Mouse (Mus musculus) heart, embryonic 16.5 days (tissue): ENCODE data around the gene Crispld2. TPM values are rescaled to one million over a fixed set of nuclear protein-coding genes. Genes with fewer than 3 reads are reported as not detected.

Experiments used
- ATAC-seq: fragments of 200-750 bp; cut with Nextera tagmentation; replicated peaks from 2 replicates; pipeline ENCODE4 v1.8.0; 2017; ENCODE audit warnings: moderate number of reproducible peaks; ENCODE audit not compliant: insufficient read depth, low FRiP score; ENCODE audit errors: extremely low read depth
- H3K27ac ChIP-seq: fragments of 300-500 bp; sonication (generic); 2 replicates; pipeline ENCODE4 v1.5.1; 2014; ENCODE audit warnings: mild to moderate bottlenecking, low read length, control low read depth, moderate library complexity
- H3K27me3 ChIP-seq: fragments of 300-500 bp; sonication (generic); 2 replicates; pipeline ENCODE4 v1.6.1; 2014; ENCODE audit warnings: low read length, mixed read lengths; ENCODE audit not compliant: control insufficient read depth, insufficient read depth
- H3K36me3 ChIP-seq: fragments of 300-500 bp; sonication (generic); 2 replicates; pipeline ENCODE4 v1.6.1; 2014; ENCODE audit not compliant: control insufficient read depth, insufficient read depth
- H3K4me1 ChIP-seq: fragments of 300-500 bp; sonication (generic); 2 replicates; pipeline ENCODE4 v1.6.1; 2014; ENCODE audit warnings: low read length, mixed read lengths; ENCODE audit not compliant: control insufficient read depth, insufficient read depth
- H3K4me2 ChIP-seq: fragments of 300-500 bp; sonication (generic); 2 replicates; pipeline ENCODE4 v1.6.1; 2014; ENCODE audit warnings: low read depth, mild to moderate bottlenecking, control low read depth, low read length
- H3K4me3 ChIP-seq: fragments of 300-500 bp; sonication (generic); 2 replicates; pipeline ENCODE4 v1.5.1; 2014; ENCODE audit warnings: mild to moderate bottlenecking, control low read depth, low read length
- H3K9ac ChIP-seq: fragments of 300-500 bp; sonication (generic); 2 replicates; pipeline ENCODE4 v1.6.1; 2014; ENCODE audit warnings: low read length, control low read depth
- H3K9me3 ChIP-seq: fragments of 300-500 bp; sonication (generic); replicated peaks from 2 replicates; pipeline ENCODE4 v1.6.1; 2016; ENCODE audit warnings: low read length; ENCODE audit not compliant: control insufficient read depth
- WGBS: fragments of 180-500 bp; shearing (Covaris S2); extraction: QIAGEN DNeasy Blood & Tissue Kit; methylation state at CpG from one replicate; pipeline ENCODE4 v1.1.7; 2014; 5-methylcytosine and 5-hydroxymethylcytosine counted together
- polyA plus RNA-seq: library from polyadenylated mRNA; unstranded; fragments of >200 nt; fragmentation: Nextera tagmentation; extraction: Ambion mirVana; gene quantifications from 2 replicates; pipeline ENCODE4 v1.2.1, GENCODE M21; 2015

The Crispld2 gene
- polyA plus RNA-seq, 1 experiment from 2014 or later = 2.4 TPM

GRCm38 (mm10) chr8:119986174-119986573, 6.1 kb upstream of the Crispld2 start:
- no peak overlapping the region for H3K9ac ChIP-seq
- ATAC-seq = no peak
- peaks cover 8% of the 10 kb centered on the region for H3K27me3 ChIP-seq
- H3K27ac ChIP-seq = no peak overlapping the region
- WGBS = 62% methylated on average over 5 of the region's 5 CpGs
- peaks cover 8% of the 10 kb centered on the region for H3K4me1 ChIP-seq
- H3K4me2 ChIP-seq = no peak overlapping the region
- H3K4me3 ChIP-seq = no peak overlapping the region
- no peaks in the 10 kb centered on the region for H3K36me3 ChIP-seq
- H3K9me3 ChIP-seq = no peaks in the 10 kb centered on the region

- Histone ChIP-seq H3K4me3 (peak overlapping the region; percentile 5; the same call in 1 of the 2 replicates), H3K36me3 (no peaks in the 10 kb centered on the region), H3K9me3 (no peaks in the 10 kb centered on the region), H3K4me1 (peaks cover 15% of the 10 kb centered on the region), H3K27me3 (peaks cover 27% of the 10 kb centered on the region), H3K9ac (no peak overlapping the region), H3K27ac (no peak overlapping the region), H3K4me2 (peak overlapping the region; percentile 38)
- ATAC-seq = peak; percentile 68
- 26% methylated on average over 15 of the region's 15 CpGs for WGBS
Measured at GRCm38 (mm10) chr8:119988087-119988486, 4.2 kb upstream of the Crispld2 start.

GRCm38 (mm10) chr8:119994114-119994513, 1.9 kb downstream of the Crispld2 start:
- no peak overlapping the region for H3K27ac ChIP-seq

GRCm38 (mm10) chr8:119994556-119994955, 2.3 kb downstream of the Crispld2 start:
- Histone ChIP-seq H3K27me3 (peaks cover 39% of the 10 kb centered on the region), H3K4me3 (no peak overlapping the region), H3K36me3 (no peaks in the 10 kb centered on the region), H3K4me2 (no peak overlapping the region), H3K4me1 (peaks cover 7% of the 10 kb centered on the region), H3K9me3 (no peaks in the 10 kb centered on the region), H3K27ac (no peak overlapping the region), H3K9ac (no peak overlapping the region)
- no peak for ATAC-seq
- WGBS = 43% methylated on average over 6 of the region's 6 CpGs

More at GRCm38 (mm10) chr8:119994114-119994513, 1.9 kb downstream of the Crispld2 start:
- 57% methylated on average over 7 of the region's 7 CpGs for WGBS
- H3K4me2 ChIP-seq = no peak overlapping the region
- no peaks in the 10 kb centered on the region for H3K36me3 ChIP-seq
- no peaks in the 10 kb centered on the region for H3K9me3 ChIP-seq
- H3K4me1 ChIP-seq = peaks cover 7% of the 10 kb centered on the region
- peaks cover 39% of the 10 kb centered on the region for H3K27me3 ChIP-seq
- no peak overlapping the region for H3K9ac ChIP-seq
- H3K4me3 ChIP-seq = no peak overlapping the region
- no peak for ATAC-seq

GRCm38 (mm10) chr8:119997266-119997665, 5.0 kb downstream of the Crispld2 start:
- Histone ChIP-seq H3K4me1 (peaks cover 4% of the 10 kb centered on the region), H3K27me3 (peaks cover 19% of the 10 kb centered on the region), H3K27ac (no peak overlapping the region), H3K4me3 (no peak overlapping the region), H3K36me3 (no peaks in the 10 kb centered on the region), H3K9me3 (no peaks in the 10 kb centered on the region), H3K4me2 (no peak overlapping the region), H3K9ac (no peak overlapping the region)
- ATAC-seq = no peak
- WGBS = 80% methylated on average over 4 of the region's 4 CpGs

- Histone ChIP-seq H3K36me3 (no peaks in the 10 kb centered on the region), H3K27ac (no peak overlapping the region), H3K4me1 (peaks cover 7% of the 10 kb centered on the region), H3K9me3 (no peaks in the 10 kb centered on the region), H3K9ac (no peak overlapping the region), H3K4me2 (no peak overlapping the region), H3K4me3 (no peak overlapping the region), H3K27me3 (peaks cover 2% of the 10 kb centered on the region; the same call in 1 of the 2 replicates)
- WGBS = 41% methylated on average over 8 of the region's 8 CpGs
- ATAC-seq = 0 out of 2 replicates have a peak, but pooled peaks have one; percentile 32
Measured at GRCm38 (mm10) chr8:120000461-120000860, 8.2 kb downstream of the Crispld2 start.

- peaks cover 7% of the 10 kb centered on the region for H3K4me1 ChIP-seq
- H3K4me3 ChIP-seq = no peak overlapping the region
- no peaks in the 10 kb centered on the region for H3K9me3 ChIP-seq
- ATAC-seq = no peak
- H3K4me2 ChIP-seq = no peak overlapping the region
- H3K9ac ChIP-seq = no peak overlapping the region
- no peaks in the 10 kb centered on the region for H3K27me3 ChIP-seq
- 75% methylated on average over 7 of the region's 7 CpGs for WGBS
- H3K36me3 ChIP-seq = no peaks in the 10 kb centered on the region
- H3K27ac ChIP-seq = no peak overlapping the region
Measured at GRCm38 (mm10) chr8:120001712-120002111, 9.5 kb downstream of the Crispld2 start.

GRCm38 (mm10) chr8:120002348-120002747, 10.1 kb downstream of the Crispld2 start:
- no peak for ATAC-seq
- Histone ChIP-seq H3K9ac (no peak overlapping the region), H3K4me3 (no peak overlapping the region), H3K9me3 (no peaks in the 10 kb centered on the region), H3K36me3 (no peaks in the 10 kb centered on the region), H3K4me2 (no peak overlapping the region), H3K27me3 (no peaks in the 10 kb centered on the region), H3K27ac (no peak overlapping the region), H3K4me1 (peaks cover 7% of the 10 kb centered on the region)
- 53% methylated on average over 9 of the region's 9 CpGs for WGBS

GRCm38 (mm10) chr8:120004154-120004702, 12.0 kb downstream of the Crispld2 start:
- Histone ChIP-seq H3K27me3 (no peaks in the 10 kb centered on the region), H3K9ac (no peak overlapping the region), H3K4me3 (no peak overlapping the region), H3K4me2 (peak overlapping the region; percentile 31; the same call in 1 of the 2 replicates), H3K9me3 (no peaks in the 10 kb centered on the region), H3K27ac (no peak overlapping the region), H3K4me1 (peaks cover 7% of the 10 kb centered on the region), H3K36me3 (no peaks in the 10 kb centered on the region)
- 29% methylated on average over 14 of the region's 14 CpGs for WGBS
- no peak for ATAC-seq
